Mouse (Mus musculus) hindbrain, embryonic 11.5 days (tissue): ENCODE measurements around the gene Twist2. TPM values are rescaled to one million over a fixed set of nuclear protein-coding genes. Genes with fewer than 3 reads are reported as not detected.

Experiments
- ATAC-seq: fragments of 200-750 bp; cut with Nextera tagmentation; 2 replicates; pipeline ENCODE4 v1.8.0; 2017; ENCODE audit warnings: mild to moderate bottlenecking, moderate TSS enrichment, moderate library complexity; ENCODE audit not compliant: low FRiP score
- DNase-seq: peaks from one replicate; pipeline ENCODE4 v3.0.0-alpha.2; 2015; ENCODE audit warnings: low spot score
- H3K27ac ChIP-seq: fragments of 300-500 bp; sonication (generic); 2 replicates; pipeline ENCODE4 v1.5.1; 2014; ENCODE audit warnings: mild to moderate bottlenecking, low read depth, low read length
- H3K27me3 ChIP-seq: fragments of 300-500 bp; sonication (generic); 2 replicates; pipeline ENCODE4 v1.6.1; 2014; ENCODE audit warnings: mild to moderate bottlenecking, low read length, moderate library complexity, mixed read lengths; ENCODE audit not compliant: control insufficient read depth, insufficient read depth
- H3K36me3 ChIP-seq: fragments of 300-500 bp; sonication (generic); 2 replicates; pipeline ENCODE4 v1.6.1; 2014; ENCODE audit warnings: mild to moderate bottlenecking, low read length, moderate library complexity, mixed read lengths; ENCODE audit not compliant: control insufficient read depth, insufficient read depth
- H3K4me1 ChIP-seq: fragments of 300-500 bp; sonication (generic); replicated peaks from 2 replicates; pipeline ENCODE4 v1.6.1; 2014; ENCODE audit warnings: low read length, mixed read lengths; ENCODE audit not compliant: control insufficient read depth, insufficient read depth
- H3K4me2 ChIP-seq: fragments of 300-500 bp; sonication (generic); replicated peaks from 2 replicates; pipeline ENCODE4 v1.6.1; 2014; ENCODE audit warnings: mild to moderate bottlenecking, low read depth, low read length
- H3K4me3 ChIP-seq: fragments of 300-500 bp; sonication (generic); 2 replicates; pipeline ENCODE4 v1.5.1; 2014; ENCODE audit warnings: low read depth, low read length
- H3K9ac ChIP-seq: fragments of 300-500 bp; sonication (generic); 2 replicates; pipeline ENCODE4 v1.6.1; 2014; ENCODE audit warnings: low read depth, low read length
- H3K9me3 ChIP-seq: fragments of 300-500 bp; sonication (generic); 2 replicates; pipeline ENCODE4 v1.6.1; 2016; ENCODE audit warnings: low read length; ENCODE audit not compliant: control insufficient read depth
- WGBS: fragments of 180-500 bp; shearing (Covaris S2); extraction: QIAGEN DNeasy Blood & Tissue Kit; methylation state at CpG from one replicate; pipeline ENCODE4 v1.1.7; 2014; 5-methylcytosine and 5-hydroxymethylcytosine counted together
- polyA plus RNA-seq: library from polyadenylated mRNA; unstranded; fragments of >200 nt; fragmentation: Nextera tagmentation; extraction: Ambion mirVana; gene quantifications from 2 replicates; pipeline ENCODE4 v1.2.1, GENCODE M21; 2014

The Twist2 gene
- polyA plus RNA-seq, 1 experiment from 2014 or later: 23.2 TPM

- Histone ChIP-seq H3K9me3 (no peaks in the 10 kb centered on the region), H3K27ac (no peak overlapping the region), H3K4me1 (no peaks in the 10 kb centered on the region), H3K27me3 (no peaks in the 10 kb centered on the region), H3K36me3 (no peaks in the 10 kb centered on the region), H3K9ac (no peak overlapping the region), H3K4me3 (no peak overlapping the region), H3K4me2 (no peak overlapping the region)
- ATAC-seq (no peak), DNase-seq (no peak)
- WGBS: 82% methylated on average over 9 of the region's 9 CpGs
Measured at GRCm38 (mm10) chr1:91856771-91857664, 55.8 kb downstream of the Twist2 start.

- no peak for DNase-seq
- 83% methylated on average over 11 of the region's 11 CpGs for WGBS
- no peaks in the 10 kb centered on the region for H3K36me3 ChIP-seq
- no peak for ATAC-seq
- H3K9me3 ChIP-seq: no peaks in the 10 kb centered on the region
- H3K4me3 ChIP-seq: no peak overlapping the region
- H3K9ac ChIP-seq: no peak overlapping the region
- no peaks in the 10 kb centered on the region for H3K27me3 ChIP-seq
- no peak overlapping the region for H3K4me2 ChIP-seq
- no peak overlapping the region for H3K27ac ChIP-seq
- no peaks in the 10 kb centered on the region for H3K4me1 ChIP-seq
Measured at GRCm38 (mm10) chr1:91858101-91858790, 57.0 kb downstream of the Twist2 start.

GRCm38 (mm10) chr1:91858901-91859300 is 57.6 kb downstream of the Twist2 start:
- H3K4me1 ChIP-seq: no peaks in the 10 kb centered on the region
- no peak overlapping the region for H3K4me3 ChIP-seq
- no peak for ATAC-seq
- no peak overlapping the region for H3K4me2 ChIP-seq
- no peaks in the 10 kb centered on the region for H3K27me3 ChIP-seq
- no peak overlapping the region for H3K27ac ChIP-seq
- DNase-seq: no peak
- WGBS: 100% methylated on average over 1 of the region's 1 CpGs
- no peak overlapping the region for H3K9ac ChIP-seq
- no peaks in the 10 kb centered on the region for H3K9me3 ChIP-seq
- no peaks in the 10 kb centered on the region for H3K36me3 ChIP-seq

- Histone ChIP-seq H3K9ac (no peak overlapping the region), H3K27me3 (no peaks in the 10 kb centered on the region), H3K36me3 (no peaks in the 10 kb centered on the region), H3K9me3 (no peaks in the 10 kb centered on the region), H3K4me2 (no peak overlapping the region), H3K27ac (no peak overlapping the region), H3K4me1 (no peaks in the 10 kb centered on the region), H3K4me3 (no peak overlapping the region)
- ATAC-seq (no peak), DNase-seq (no peak)
- WGBS: 85% methylated on average over 7 of the region's 7 CpGs
Measured at GRCm38 (mm10) chr1:91861511-91861910, 60.2 kb downstream of the Twist2 start.

GRCm38 (mm10) chr1:91866001-91866400 is 64.7 kb downstream of the Twist2 start:
- 90% methylated on average over 2 of the region's 2 CpGs for WGBS
- H3K27me3 ChIP-seq: no peaks in the 10 kb centered on the region
- no peaks in the 10 kb centered on the region for H3K36me3 ChIP-seq
- ATAC-seq (no peak), DNase-seq (no peak)
- H3K9me3 ChIP-seq: no peaks in the 10 kb centered on the region
- no peak overlapping the region for H3K27ac ChIP-seq
- no peaks in the 10 kb centered on the region for H3K4me1 ChIP-seq
- H3K4me2 ChIP-seq: no peak overlapping the region
- no peak overlapping the region for H3K4me3 ChIP-seq
- no peak overlapping the region for H3K9ac ChIP-seq

- Histone ChIP-seq H3K4me2 (no peak overlapping the region), H3K27ac (no peak overlapping the region), H3K36me3 (no peaks in the 10 kb centered on the region), H3K9me3 (no peaks in the 10 kb centered on the region), H3K4me3 (no peak overlapping the region), H3K4me1 (no peaks in the 10 kb centered on the region), H3K9ac (no peak overlapping the region), H3K27me3 (no peaks in the 10 kb centered on the region)
- 61% methylated on average over 6 of the region's 6 CpGs for WGBS
- ATAC-seq: no peak
- no peak for DNase-seq
Measured at GRCm38 (mm10) chr1:91871101-91871500, 69.8 kb downstream of the Twist2 start.

GRCm38 (mm10) chr1:91872388-91873059 is 71.3 kb downstream of the Twist2 start:
- H3K36me3 ChIP-seq: no peaks in the 10 kb centered on the region
- H3K27me3 ChIP-seq: no peaks in the 10 kb centered on the region
- H3K9me3 ChIP-seq: no peaks in the 10 kb centered on the region
- H3K4me2 ChIP-seq: no peak overlapping the region
- H3K9ac ChIP-seq: no peak overlapping the region
- no peak for DNase-seq
- WGBS: 53% methylated on average over 8 of the region's 8 CpGs
- ATAC-seq: no peak
- H3K4me3 ChIP-seq: no peak overlapping the region
- H3K27ac ChIP-seq: no peak overlapping the region
- no peaks in the 10 kb centered on the region for H3K4me1 ChIP-seq

GRCm38 (mm10) chr1:91873572-91874285 is 72.5 kb downstream of the Twist2 start:
- 65% methylated on average over 10 of the region's 10 CpGs for WGBS
- Histone ChIP-seq H3K27ac (no peak overlapping the region), H3K27me3 (no peaks in the 10 kb centered on the region), H3K36me3 (no peaks in the 10 kb centered on the region), H3K4me1 (no peaks in the 10 kb centered on the region), H3K9me3 (no peaks in the 10 kb centered on the region), H3K9ac (no peak overlapping the region), H3K4me3 (no peak overlapping the region), H3K4me2 (no peak overlapping the region)
- no peak for ATAC-seq
- no peak for DNase-seq
